Mouse (Mus musculus): ENCODE results near the gene Trp53bp2.

DNA sequence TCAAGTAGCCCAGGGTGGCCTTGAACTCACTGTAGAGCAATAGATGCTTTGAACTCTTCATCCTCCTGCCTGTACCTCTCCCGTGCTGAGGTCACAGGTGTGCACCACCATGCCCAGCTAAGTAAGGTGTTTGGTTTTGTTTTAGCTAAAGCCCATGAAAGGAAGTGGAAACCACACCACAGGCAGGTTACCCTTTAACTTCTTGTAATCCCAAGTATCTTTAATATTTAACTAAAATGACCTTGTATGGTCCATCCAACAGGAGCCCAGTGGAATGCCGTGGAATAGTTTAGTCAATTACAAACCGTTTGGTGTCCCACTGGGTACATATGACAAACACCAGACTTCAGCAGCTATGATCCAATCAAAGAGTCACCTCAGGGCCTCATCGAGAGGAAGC is 70.0 kb downstream of the Trp53bp2 start:
- no peak for TF ChIP-seq CTCF (IDR thresholded peaks at IDR 0.05; ENCODE audit: extremely low read depth, insufficient read length, insufficient replicate concordance, low read depth, low read length)
- TF ChIP-seq POLR2A (IDR thresholded peaks at IDR 0.05; ENCODE audit: low read depth, low read length) = no peak

Measured in small intestine, adult 2 months (tissue).